Mouse (Mus musculus): ENCODE data around the gene Rpain. TPM values are rescaled to one million over a fixed set of nuclear protein-coding genes. Genes with fewer than 3 reads are reported as not detected.
A peak's percentile ranks its signal among the peaks of the same experiment; 100 is the strongest.

The Rpain gene
- polyA plus RNA-seq, 1 experiment from 2014 or later = 67.0 TPM

- Histone ChIP-seq H3K4me1 (replicated peaks; ENCODE audit: insufficient read depth, low read length) (no peaks in the 10 kb centered on the region), H3K36me3 (ENCODE audit: insufficient read depth, low read length) (peaks cover 72% of the 10 kb centered on the region), H3K9me3 (replicated peaks; ENCODE audit: low read length) (no peaks in the 10 kb centered on the region), H3K27ac (no peak overlapping the region), H3K27me3 (ENCODE audit: insufficient read depth, low read length) (no peaks in the 10 kb centered on the region), H3K4me3 (replicated peaks; ENCODE audit: low read depth, low read length) (no peak overlapping the region), H3K4me2 (ENCODE audit: low read length) (no peak overlapping the region), H3K9ac (ENCODE audit: low read depth, low read length) (no peak overlapping the region)
- WGBS = 90% methylated on average over 4 of the region's 4 CpGs
- DNase-seq (ENCODE audit: low spot score) (no peak), ATAC-seq (replicated peaks; ENCODE audit: low FRiP score, low read depth) (no peak)
- no peak for TF ChIP-seq CTCF (IDR thresholded peaks at IDR 0.05; ENCODE audit: low read depth)
Observed at GRCm38 (mm10) chr11:70954711-70955110, 15.3 kb upstream of the Rpain start.

- no peak overlapping the region for H3K27ac ChIP-seq
- no peak for TF ChIP-seq CTCF (IDR thresholded peaks at IDR 0.05; ENCODE audit: low read depth)
- H3K36me3 ChIP-seq (ENCODE audit: insufficient read depth, low read length) = peaks cover 76% of the 10 kb centered on the region
- no peaks in the 10 kb centered on the region for H3K27me3 ChIP-seq (ENCODE audit: insufficient read depth, low read length)
- H3K9me3 ChIP-seq (replicated peaks; ENCODE audit: low read length) = no peaks in the 10 kb centered on the region
- WGBS = 93% methylated on average over 5 of the region's 5 CpGs
- no peak overlapping the region for H3K4me3 ChIP-seq (replicated peaks; ENCODE audit: low read depth, low read length)
- no peak for DNase-seq (ENCODE audit: low spot score)
- no peak overlapping the region for H3K9ac ChIP-seq (ENCODE audit: low read depth, low read length)
- H3K4me2 ChIP-seq (ENCODE audit: low read length) = no peak overlapping the region
- no peak for ATAC-seq (replicated peaks; ENCODE audit: low FRiP score, low read depth)
- H3K4me1 ChIP-seq (replicated peaks; ENCODE audit: insufficient read depth, low read length) = no peaks in the 10 kb centered on the region
Observed at GRCm38 (mm10) chr11:70960786-70961554, 9.0 kb upstream of the Rpain start.

DNA sequence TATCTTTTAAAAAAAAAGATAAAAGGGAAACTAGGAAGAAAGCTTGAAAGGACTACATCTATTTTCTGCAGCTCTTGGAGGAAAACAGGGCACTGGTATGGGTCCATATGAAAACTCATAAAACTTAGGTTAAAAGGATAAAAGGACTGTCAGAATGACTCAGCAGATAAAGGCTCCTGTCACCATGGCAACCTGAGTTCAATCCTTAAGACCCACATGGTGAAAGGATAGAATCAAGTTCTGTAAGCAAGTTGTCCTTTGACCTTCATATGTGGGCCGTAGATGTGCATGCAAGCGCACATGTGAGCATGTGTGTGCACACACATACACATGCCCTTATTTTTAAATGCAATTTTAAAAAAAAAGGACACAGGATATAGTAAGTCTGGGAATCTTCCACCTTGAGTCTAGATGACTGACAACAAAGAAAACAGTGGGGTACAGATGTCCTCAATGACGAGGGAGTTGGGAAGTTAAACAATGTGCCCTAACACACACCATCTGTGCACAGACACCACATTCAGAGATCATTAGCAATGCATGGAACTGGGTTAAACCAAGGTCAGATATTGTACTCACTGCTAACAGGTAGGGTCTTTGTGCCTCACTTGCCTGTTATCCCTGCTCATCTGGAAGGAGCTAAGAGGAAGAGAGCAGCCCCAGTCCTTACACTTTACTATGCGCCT is 5.6 kb upstream of the Rpain start:
- Histone ChIP-seq H3K9ac (ENCODE audit: low read depth, low read length) (no peak overlapping the region), H3K27me3 (ENCODE audit: insufficient read depth, low read length) (no peaks in the 10 kb centered on the region), H3K4me2 (ENCODE audit: low read length) (no peak overlapping the region), H3K4me1 (replicated peaks; ENCODE audit: insufficient read depth, low read length) (no peaks in the 10 kb centered on the region; the same call in 1 of the 2 replicates), H3K36me3 (ENCODE audit: insufficient read depth, low read length) (peaks cover 50% of the 10 kb centered on the region; the same call in 1 of the 2 replicates), H3K27ac (no peak overlapping the region), H3K9me3 (replicated peaks; ENCODE audit: low read length) (no peaks in the 10 kb centered on the region), H3K4me3 (replicated peaks; ENCODE audit: low read depth, low read length) (no peak overlapping the region)
- 85% methylated on average over 4 of the region's 4 CpGs for WGBS
- ATAC-seq (replicated peaks; ENCODE audit: low FRiP score, low read depth) (no peak), DNase-seq (ENCODE audit: low spot score) (no peak)
- TF ChIP-seq CTCF (IDR thresholded peaks at IDR 0.05; ENCODE audit: low read depth) = no peak

- Histone ChIP-seq H3K27me3 (ENCODE audit: insufficient read depth, low read length) (no peaks in the 10 kb centered on the region), H3K36me3 (ENCODE audit: insufficient read depth, low read length) (peaks cover 28% of the 10 kb centered on the region; the same call in 1 of the 2 replicates), H3K9ac (ENCODE audit: low read depth, low read length) (peak overlapping the region; percentile 90), H3K4me1 (replicated peaks; ENCODE audit: insufficient read depth, low read length) (peaks cover 6% of the 10 kb centered on the region; the same call in 1 of the 2 replicates), H3K4me2 (ENCODE audit: low read length) (peak overlapping the region; percentile 66), H3K9me3 (replicated peaks; ENCODE audit: low read length) (no peaks in the 10 kb centered on the region), H3K4me3 (replicated peaks; ENCODE audit: low read depth, low read length) (peak overlapping the region; percentile 84), H3K27ac (peak overlapping the region; percentile 79)
- DNase-seq (ENCODE audit: low spot score) (peak; percentile 19), ATAC-seq (replicated peaks; ENCODE audit: low FRiP score, low read depth) (no peak)
- TF ChIP-seq CTCF (IDR thresholded peaks at IDR 0.05; ENCODE audit: low read depth) = no peak
- under 1% methylated on average over 25 of the region's 25 CpGs for WGBS
Observed at GRCm38 (mm10) chr11:70969271-70969794, 680 bp upstream of the Rpain start.

DNA sequence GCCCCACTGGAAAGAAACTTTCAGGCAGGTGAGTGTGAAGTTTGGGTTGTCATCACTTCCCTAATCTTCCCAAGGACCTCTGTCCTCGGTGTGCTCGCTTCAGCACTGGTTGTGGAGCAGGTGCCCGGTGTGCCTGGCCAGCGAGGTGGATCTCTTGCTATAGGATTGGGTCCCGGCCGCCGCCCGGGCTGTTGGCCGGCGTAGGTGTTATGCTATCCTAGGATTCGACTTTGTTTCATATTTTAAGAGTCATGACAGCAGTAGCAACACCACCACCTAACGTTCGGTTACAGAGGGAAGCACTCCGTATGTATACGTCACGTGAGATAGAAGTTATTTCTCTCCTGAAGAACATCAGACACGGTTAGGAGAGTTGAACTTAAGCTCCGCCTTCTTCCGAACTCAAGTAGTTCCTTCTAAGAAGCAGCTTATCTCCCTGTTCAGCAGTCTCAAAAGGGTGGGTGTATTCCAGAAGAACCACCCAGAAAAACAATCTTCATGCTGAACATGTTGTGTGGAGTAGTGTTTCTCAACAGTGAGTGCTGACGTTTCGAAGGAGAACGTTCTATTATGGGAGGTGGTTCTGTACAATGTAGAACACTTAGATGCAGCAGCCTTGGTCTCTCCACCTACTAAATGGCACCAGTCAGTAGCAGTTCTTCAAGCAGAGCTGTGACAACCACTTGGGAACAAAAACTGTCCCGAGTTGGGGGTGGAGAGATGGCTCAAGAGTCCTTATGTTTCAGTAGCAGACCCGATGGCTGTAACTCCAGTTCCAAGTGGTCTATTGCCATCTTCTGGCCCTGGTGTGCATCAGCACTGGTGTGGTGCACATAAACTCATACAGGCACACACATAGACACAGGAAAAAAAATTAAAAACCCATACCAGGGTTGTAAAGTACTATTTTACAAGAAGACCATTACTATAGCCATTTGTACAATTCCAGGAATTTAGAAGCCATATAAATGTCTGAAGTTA is 837 bp downstream of the Rpain start:
- Histone ChIP-seq H3K9me3 (replicated peaks; ENCODE audit: low read length) (no peaks in the 10 kb centered on the region), H3K27me3 (ENCODE audit: insufficient read depth, low read length) (no peaks in the 10 kb centered on the region), H3K4me1 (replicated peaks; ENCODE audit: insufficient read depth, low read length) (peaks cover 6% of the 10 kb centered on the region; the same call in 1 of the 2 replicates), H3K4me2 (ENCODE audit: low read length) (peak overlapping the region; percentile 88), H3K9ac (ENCODE audit: low read depth, low read length) (peak overlapping the region; percentile 90), H3K4me3 (replicated peaks; ENCODE audit: low read depth, low read length) (peak overlapping the region; percentile 84), H3K36me3 (ENCODE audit: insufficient read depth, low read length) (peaks cover 19% of the 10 kb centered on the region; the same call in 1 of the 2 replicates), H3K27ac (peak overlapping the region; percentile 77; the same call in 1 of the 2 replicates)
- TF ChIP-seq CTCF (IDR thresholded peaks at IDR 0.05; ENCODE audit: low read depth) = no peak
- WGBS = 16% methylated on average over 24 of the region's 24 CpGs
- ATAC-seq (replicated peaks; ENCODE audit: low FRiP score, low read depth) = 0 out of 2 replicates have a peak, but pooled peaks have one; percentile 11
- peak; percentile 36 for DNase-seq (ENCODE audit: low spot score)

Measured in kidney, postnatal 0 days (tissue).